Mouse (Mus musculus) kidney, adult 18-20 months (tissue): ENCODE measurements around the gene Bub3.
A peak's percentile ranks its signal among the peaks of the same experiment; 100 is the strongest.

Source experiments
- DNase-seq: peaks from one replicate; pipeline ENCODE4 v3.0.0; 2021

The Bub3 gene

DNA sequence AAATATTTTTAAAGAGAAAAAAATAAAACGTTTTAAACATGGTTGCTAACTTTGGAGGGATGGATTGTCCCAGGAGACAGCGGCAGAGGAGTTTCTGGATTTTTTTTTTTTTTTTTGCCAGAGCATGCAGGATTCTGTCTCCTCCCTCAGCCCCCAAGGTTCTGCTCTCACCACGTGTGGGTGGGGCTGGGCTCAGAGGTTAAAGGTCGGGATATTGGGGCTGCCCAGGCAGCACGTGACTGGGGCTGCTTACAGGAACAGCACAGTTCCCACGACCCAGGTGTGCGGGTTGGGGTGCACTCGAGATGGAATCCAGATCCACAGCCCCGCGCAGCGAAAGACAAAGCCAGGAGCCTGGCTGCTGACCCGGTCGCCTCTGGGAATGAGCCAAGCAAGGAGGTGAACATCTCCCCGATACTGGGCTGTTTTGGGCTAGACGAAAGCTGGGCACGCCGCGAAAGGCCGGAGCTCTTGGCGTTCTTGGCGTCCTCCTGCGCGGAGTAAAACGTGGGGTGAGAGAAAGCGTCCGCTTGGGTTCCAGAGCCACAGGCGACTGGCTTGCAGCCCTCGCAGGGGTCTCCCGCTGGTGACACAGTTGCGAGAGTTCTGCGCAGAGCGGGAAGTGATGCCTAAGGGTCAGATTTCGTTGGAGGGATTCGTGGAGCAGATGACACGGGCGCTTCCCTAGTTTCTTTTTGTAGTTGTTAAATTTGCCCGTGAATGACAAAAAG lies 3.3 kb upstream of the Bub3 start:
- DNase-seq, result peak; percentile 22

DNA sequence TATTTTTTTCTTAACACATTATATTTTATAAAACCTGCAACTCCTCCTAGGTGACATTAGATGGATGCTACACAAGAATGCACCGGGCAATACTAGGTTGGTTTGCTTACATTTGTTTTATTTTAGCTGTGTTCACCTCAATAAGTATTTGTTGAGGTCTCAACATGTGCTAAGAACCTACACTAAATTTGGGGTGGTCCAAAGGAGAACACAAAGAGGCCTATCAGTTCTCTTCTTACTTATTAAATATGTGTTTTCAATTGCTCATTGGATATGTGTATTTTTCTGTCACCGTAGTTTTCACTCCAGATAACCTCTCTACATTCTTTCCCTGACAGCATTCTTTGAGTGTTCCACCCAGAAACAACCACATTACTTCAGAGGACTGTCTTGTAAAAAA lies 2.3 kb upstream of the Bub3 start:
- DNase-seq, result no peak

DNA sequence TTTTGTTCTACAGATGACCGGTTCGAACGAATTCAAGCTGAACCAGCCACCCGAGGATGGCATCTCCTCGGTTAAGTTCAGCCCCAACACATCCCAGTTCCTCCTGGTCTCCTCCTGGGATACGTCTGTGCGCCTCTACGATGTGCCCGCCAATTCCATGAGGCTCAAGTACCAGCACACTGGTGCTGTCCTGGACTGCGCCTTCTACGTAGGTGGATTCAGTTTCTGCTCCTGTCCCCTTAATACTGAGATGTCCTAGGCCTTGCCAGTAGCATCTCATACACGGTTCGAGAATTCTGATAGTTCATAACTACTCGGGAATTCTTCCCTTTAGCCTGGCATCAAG lies 648 bp downstream of the Bub3 start:
- no peak for DNase-seq

- no peak for DNase-seq
These were observed 15.2 kb downstream of the Bub3 start for GRCm38 (mm10) chr7:131575246-131575645.

- DNase-seq, result no peak
These were observed 22.2 kb downstream of the Bub3 start for GRCm38 (mm10) chr7:131582178-131582577.

DNA sequence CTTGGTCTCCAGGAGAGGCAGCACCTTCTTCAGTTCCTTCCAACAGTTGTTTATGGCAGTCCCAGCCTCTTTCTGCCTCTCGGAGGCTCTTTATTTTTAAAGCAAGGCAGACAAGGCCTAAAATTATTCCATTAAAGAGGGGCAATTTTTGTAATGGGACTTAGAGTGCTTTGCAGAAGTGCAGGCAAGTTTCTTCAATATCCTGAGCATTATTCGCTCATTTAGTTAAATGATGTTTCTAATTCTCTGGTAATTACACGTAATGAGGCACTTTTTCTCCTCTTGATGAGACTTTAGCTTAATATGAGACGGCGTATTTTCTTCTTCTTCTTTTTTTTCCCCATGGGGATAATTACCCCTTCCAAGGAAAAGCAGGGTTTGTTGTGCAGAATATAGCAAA lies 25.5 kb downstream of the Bub3 start:
- no peak for DNase-seq

DNA sequence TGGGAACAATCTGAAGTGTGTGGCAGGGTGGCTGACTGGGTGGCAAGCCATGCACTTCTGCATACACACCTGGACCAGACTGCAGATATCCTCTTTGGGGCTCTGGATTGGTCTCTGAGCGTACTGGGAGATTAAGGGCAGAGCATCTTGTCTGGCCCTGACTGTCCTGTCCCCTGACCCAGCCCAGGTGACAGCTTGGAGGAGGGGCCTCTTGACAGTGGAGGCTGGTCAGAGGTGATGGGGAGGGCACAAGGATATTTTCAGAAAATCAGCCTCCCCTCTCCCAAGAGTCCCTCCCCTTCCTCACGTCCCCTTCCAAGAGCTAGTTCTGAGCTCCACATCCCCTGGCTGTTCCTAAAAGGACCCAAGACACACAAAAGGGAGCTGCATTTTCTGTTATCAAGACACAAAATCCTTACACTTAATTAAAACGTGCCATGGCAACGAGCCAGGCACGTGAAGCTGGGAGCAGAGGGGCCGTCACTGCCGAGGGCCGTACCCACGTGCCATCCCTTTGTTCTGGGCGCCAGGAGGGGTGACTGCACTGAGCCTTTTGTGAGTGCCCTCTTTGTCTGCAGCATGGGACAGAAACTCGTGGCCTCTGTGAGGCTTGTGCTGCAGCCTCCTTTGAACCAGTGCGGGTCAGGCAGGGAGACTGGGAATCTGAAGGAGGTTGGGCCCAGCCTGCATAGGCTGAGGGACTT lies 37.9 kb downstream of the Bub3 start:
- DNase-seq, result no peak

DNA sequence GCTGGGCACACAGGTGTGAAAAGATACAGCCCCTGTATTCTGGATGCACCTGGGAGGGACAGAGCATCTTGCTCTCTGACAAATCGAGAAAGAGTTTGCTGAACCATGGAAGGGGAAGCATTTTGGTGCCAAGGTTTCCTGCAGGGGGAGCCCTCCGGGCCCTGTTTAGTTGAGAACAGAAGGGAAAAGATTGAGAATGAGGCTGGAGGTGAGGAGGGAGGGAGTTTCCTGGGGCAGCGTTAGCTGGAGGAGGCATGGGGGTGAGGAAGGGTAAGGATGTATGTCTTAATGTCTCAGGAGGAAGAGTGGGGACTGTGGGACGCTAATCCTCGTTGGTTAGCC lies 38.4 kb downstream of the Bub3 start:
- no peak for DNase-seq

DNA sequence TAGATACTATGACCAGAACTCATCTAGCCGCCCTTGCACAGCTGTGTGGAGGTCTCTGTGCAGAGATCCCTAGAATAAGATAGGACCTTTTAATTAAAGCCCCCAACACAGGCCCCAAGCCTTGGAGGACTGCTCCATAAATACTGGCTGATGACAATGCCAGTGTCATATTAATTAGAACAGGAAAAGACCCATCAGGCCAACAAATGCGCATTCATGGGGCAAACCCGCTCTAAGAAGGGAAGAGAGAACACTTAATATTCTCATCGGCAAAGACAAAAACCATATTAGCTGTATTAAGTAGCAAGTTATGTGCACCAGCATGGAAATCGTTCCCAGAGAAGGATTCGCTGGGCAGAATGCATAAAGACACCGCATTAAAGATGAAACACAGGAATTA lies 42.1 kb downstream of the Bub3 start:
- DNase-seq, result no peak

DNA sequence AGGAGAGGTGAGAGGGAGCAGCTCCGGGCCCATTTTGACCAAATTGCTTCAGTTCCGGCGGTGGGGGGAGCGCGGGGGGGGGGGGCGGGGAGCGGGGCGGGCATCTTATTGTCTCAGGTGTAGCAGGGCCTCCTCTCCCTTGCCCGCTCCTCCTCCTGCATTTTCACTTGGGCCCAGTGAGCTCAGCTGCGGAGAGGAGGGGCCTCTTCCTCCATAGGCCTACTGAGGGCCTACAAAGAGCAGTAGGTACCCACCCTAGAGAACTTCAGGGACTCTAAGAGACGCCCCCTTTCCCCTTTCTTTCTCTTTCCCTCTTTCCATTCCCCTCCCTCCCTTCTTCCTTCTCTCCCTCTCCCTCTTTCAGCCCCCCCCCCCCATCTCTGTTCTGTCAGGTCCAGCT lies 43.2 kb downstream of the Bub3 start:
- no peak for DNase-seq

GRCm38 (mm10) chr7:131604946-131605345 lies 44.9 kb downstream of the Bub3 start:
- no peak for DNase-seq

GRCm38 (mm10) chr7:131605481-131605880 lies 45.5 kb downstream of the Bub3 start:
- no peak for DNase-seq

DNA sequence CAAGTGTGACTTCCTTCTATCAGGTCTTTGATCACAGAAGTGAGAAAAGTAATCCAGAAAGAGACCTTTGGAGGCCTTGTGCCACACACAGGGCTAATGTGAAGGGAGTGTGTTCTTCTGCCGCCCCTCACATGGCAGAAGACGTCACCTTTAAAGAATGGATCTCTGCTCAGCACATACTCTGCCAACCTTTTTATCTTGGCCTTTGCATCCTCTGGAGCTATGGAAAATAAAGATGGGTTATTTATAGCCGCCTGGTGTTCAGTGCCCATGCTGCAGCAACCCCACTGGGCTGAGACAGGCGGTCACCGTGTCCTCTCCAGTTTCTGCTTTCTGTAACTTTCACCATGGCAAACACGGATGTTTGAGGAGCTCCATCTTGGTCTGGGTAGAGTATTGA lies 48.0 kb downstream of the Bub3 start:
- DNase-seq, result no peak

- no peak for DNase-seq
These were observed 49.7 kb downstream of the Bub3 start for GRCm38 (mm10) chr7:131609677-131610076.
